Mouse (Mus musculus) bone marrow, adult 2 months (tissue): Measurements from ENCODE around the gene Rab9.

Experiments
- CTCF ChIP-seq: fragments of 200-500 bp; IDR thresholded peaks from 2 replicates; pipeline ENCODE4 v1.5.1; 2011; ENCODE audit warnings: low read length, control low read depth; ENCODE audit not compliant: control insufficient read depth, insufficient read depth
- POLR2A ChIP-seq: fragments of 200-500 bp; IDR thresholded peaks from 2 replicates; pipeline ENCODE4 v1.6.1; 2011; ENCODE audit warnings: low read depth, mild to moderate bottlenecking, control low read depth, low read length, borderline replicate concordance; ENCODE audit not compliant: control insufficient read depth

DNA sequence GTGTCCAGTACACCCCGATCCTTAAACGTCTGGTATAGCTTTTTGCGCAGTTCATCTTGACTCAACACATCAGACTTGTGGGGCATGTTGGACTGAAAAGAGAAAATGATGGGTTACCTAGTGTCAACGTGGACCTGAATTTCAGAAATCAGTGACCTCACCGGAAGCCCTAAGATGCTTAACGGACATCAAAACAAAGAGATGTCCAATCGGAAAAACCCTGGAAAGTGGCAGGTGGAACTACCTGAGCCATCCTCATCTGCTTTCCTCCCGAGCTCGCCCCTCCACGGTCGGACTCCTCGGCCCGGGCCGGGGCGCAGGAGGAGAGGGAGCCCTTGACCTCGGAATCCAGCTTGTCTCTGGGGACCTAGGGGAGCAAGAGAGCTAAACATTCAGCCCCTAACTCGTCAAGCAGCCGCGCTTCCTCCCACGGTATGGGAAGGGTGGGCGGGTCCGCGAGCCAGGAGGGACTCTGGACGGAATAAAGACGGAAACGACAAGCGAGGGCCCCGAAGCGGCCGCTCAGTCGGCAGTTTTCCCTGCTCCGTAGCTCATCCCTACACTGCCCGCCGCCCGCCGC lies 39.5 kb downstream of the Rab9 start, which contains the start of gene Trappc2:
- TF ChIP-seq CTCF = no peak
- no peak for TF ChIP-seq POLR2A
